14 mouse cellular contexts compared by ENCODE assay signal in the genomic region with DNA sequence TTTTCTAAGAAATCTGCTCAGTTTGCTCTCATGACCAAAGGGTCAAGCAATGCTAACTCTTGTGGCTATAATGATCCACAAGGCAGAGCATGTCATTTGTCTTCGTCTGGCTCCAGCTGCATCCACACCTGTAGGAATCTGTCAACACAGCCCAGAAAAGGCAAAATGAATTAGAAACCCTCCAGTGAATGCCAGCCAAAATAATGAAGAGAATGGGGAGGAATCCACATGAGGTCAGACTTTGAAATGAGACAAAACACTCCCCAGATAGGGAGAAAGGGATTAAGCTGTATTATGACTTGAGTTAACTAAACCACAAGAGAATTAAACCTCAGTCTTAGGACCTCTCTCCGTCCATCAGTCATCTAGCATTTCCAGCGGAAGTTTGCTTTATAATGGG.
"Had no signal": no experiment of that assay in that cellular context is flagged by ENCODE, and none has a peak within 500 bp of the region (broad histone marks: within the 10 kb centered on the region; RNA-seq: fewer than 3 reads in every experiment).

No protein-coding gene starts in this region.

- H3K4me3 ChIP-seq: kidney, embryonic 15.5 days; left cerebral cortex, adult 2 months; limb, embryonic 10.5 days; liver, embryonic 15.5 days; neural tube, embryonic 12.5 days had no signal

- H3K4me1 ChIP-seq: liver, embryonic 15.5 days; neural tube, embryonic 12.5 days had no signal

- H3K27me3 ChIP-seq: kidney, embryonic 15.5 days; liver, embryonic 15.5 days; neural tube, embryonic 12.5 days had no signal

- H3K4me2 ChIP-seq: kidney, embryonic 15.5 days; liver, embryonic 11.5 days; liver, embryonic 15.5 days; neural tube, embryonic 12.5 days had no signal

- H3K9ac ChIP-seq: kidney, embryonic 15.5 days; liver, embryonic 15.5 days; neural tube, embryonic 12.5 days had no signal

- DNase-seq: kidney, adult 2 months; kidney, postnatal 14 days; lung, adult 2 months; lung, postnatal 4 days; right cerebral cortex, postnatal 14 days; thymus, postnatal 36 days had no signal

- H3K36me3 ChIP-seq: kidney, embryonic 15.5 days; limb, embryonic 10.5 days; liver, embryonic 15.5 days; neural tube, embryonic 12.5 days had no signal

- H3K27ac ChIP-seq: kidney, embryonic 15.5 days; left cerebral cortex, adult 2 months; limb, embryonic 10.5 days; liver, embryonic 15.5 days; neural tube, embryonic 12.5 days had no signal

- ATAC-seq: lung, postnatal 0 days; midbrain, embryonic 16.5 days had no signal

- H3K9me3 ChIP-seq: kidney, embryonic 15.5 days; limb, embryonic 10.5 days; liver, embryonic 15.5 days; neural tube, embryonic 12.5 days had no signal
